Mouse (Mus musculus): ENCODE measurements around the gene Npm3. TPM values are rescaled to one million over a fixed set of nuclear protein-coding genes. Genes with fewer than 3 reads are reported as not detected.

Npm3 gene
- polyA plus RNA-seq (2012), result 1.3 TPM in 2 replicates

DNA sequence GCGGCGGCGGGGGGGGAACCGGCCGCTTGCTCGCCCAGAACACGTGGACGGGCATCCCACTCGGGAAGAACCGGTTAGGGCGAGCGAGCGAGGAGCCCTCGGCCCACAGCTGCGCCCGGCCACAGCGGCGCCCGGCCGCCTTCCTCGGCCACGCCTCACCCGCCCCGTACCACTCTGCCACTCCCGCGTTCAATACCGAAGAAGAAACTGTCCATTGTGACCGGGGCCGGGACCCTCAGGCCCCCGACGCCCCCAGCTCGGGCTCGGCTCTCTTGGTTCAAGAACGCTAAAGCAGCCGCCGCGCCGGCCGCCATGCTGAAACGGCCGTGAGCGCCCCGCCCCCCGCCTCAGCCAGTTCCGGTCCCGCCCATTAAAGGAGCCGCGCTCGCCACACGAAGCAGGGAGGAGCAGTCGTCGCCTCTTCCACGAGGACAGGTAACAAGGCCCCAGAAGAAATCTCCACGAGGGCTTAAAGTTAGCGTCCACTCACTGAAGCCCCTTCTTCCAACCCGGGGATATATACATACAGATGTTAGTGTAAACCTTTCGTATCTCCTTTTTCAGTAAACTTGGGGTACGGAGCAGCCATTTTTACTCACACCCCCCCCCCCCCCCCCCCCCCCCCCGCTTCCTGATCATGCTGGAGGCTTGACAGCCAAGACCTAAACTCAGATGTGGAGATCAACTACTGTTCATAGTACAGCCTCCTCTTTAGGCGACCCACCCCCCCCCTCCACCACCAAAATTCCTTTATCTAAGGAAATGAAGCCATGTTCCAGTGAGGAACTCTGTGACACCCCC is at the start of gene Npm3:
TSS of gene Npm3 (minus strand) at position 349 of the 801 bp plus-strand sequence.
- Histone ChIP-seq H3K27me3 (ENCODE audit: control insufficient read depth) (peaks cover 22% of the 10 kb centered on the region), H3K4me1 (ENCODE audit: control insufficient read depth) (peaks cover 38% of the 10 kb centered on the region), H3K4me3 (replicated peaks) (peak within 1 kb of the TSS; percentile 95), H3K9me3 (ENCODE audit: control insufficient read depth, low read length) (peaks cover 8% of the 10 kb centered on the region; the same call in 1 of the 2 replicates), H3K36me3 (ENCODE audit: control insufficient read depth) (peaks cover 58% of the 10 kb centered on the region)
- TF ChIP-seq GATA1 (IDR thresholded peaks at IDR 0.05; ENCODE audit: low read length), result no peak
- no peak for TF ChIP-seq TAL1 (IDR thresholded peaks at IDR 0.05; ENCODE audit: low read length)

DNA sequence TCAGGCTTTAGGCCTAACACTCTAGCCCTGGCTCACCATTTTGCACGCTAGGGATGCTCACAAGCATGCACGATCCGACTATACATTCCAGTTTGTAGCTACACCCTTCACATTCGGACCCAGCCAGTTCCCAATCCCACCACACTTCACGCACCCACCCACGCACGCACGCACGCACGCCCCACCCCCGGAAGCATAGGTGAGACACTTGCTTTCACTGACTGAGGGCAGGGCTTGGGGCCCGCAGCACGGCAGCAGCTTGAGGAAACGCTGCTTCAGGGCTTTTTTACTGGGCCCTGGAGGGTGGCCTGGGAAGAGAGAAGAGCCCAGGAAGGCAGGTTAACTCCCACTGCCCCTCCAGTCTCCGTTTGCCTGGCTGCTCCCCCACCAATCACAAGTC is 47.5 kb upstream of the Npm3 start:
- H3K4me1 ChIP-seq (ENCODE audit: control insufficient read depth), result peaks cover 22% of the 10 kb centered on the region
- peaks cover 7% of the 10 kb centered on the region for H3K9me3 ChIP-seq (ENCODE audit: control insufficient read depth, low read length)
- no peak for TF ChIP-seq TAL1 (IDR thresholded peaks at IDR 0.05; ENCODE audit: low read length)
- no peak for TF ChIP-seq GATA1 (IDR thresholded peaks at IDR 0.05; ENCODE audit: low read length)
- no peaks in the 10 kb centered on the region for H3K27me3 ChIP-seq (ENCODE audit: control insufficient read depth)
- H3K36me3 ChIP-seq (ENCODE audit: control insufficient read depth), result no peaks in the 10 kb centered on the region
- H3K4me3 ChIP-seq (replicated peaks), result no peak overlapping the region

DNA sequence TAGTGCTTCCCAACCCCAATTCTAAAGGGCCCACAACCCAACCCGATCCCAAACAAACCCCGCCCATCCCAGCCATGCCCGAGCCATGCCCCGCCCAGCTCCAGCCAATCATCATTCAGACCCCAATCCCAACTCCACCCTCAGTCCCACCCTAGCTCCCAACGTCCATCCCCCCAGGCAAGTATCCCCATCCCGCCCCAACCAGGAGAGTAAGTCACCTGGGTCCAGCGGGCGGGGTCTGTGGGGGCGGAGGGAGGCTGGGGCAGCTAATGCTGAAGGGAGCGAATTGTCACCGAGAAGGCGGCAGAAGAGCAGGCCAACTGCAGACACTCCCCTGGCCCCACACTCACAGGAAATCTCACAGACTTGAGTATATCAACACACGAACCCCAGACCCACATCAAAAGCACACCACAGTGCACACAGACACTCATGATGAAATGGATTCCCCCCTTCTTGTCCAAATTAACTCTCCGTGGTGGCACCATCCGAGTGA is 46.7 kb upstream of the Npm3 start:
- TF ChIP-seq TAL1 (IDR thresholded peaks at IDR 0.05; ENCODE audit: low read length) (no peak), GATA1 (IDR thresholded peaks at IDR 0.05; ENCODE audit: low read length) (no peak)
- Histone ChIP-seq H3K4me1 (ENCODE audit: control insufficient read depth) (peaks cover 21% of the 10 kb centered on the region), H3K9me3 (ENCODE audit: control insufficient read depth, low read length) (peaks cover 7% of the 10 kb centered on the region), H3K4me3 (replicated peaks) (peak overlapping the region; percentile 16), H3K36me3 (ENCODE audit: control insufficient read depth) (no peaks in the 10 kb centered on the region), H3K27me3 (ENCODE audit: control insufficient read depth) (no peaks in the 10 kb centered on the region)

DNA sequence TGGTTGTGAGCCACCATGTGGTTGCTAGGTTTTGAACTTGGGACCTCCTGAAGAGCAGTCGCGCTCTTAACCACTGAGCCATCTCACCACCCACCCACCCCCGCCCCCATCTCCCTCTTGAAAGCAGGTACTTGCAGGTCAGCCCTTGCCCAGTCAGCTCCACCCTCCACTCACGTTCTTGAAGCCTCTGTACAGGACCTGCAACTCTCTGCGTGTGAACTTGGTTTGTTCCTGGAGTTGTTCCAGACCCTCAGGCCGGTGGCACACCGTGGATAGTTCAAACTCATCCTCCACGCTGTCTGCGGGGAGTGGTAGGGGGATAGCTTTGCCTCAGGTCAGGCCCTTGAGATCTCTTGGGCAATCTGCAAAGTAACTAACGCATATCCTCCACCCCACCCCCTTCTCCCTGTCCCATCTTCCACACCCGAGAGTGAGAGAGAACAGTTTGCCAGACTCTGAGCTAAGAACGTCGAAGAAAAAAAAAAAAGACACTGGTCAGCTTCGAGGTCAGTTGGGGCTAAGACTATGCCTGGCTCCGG is 46.1 kb upstream of the Npm3 start:
- no peaks in the 10 kb centered on the region for H3K27me3 ChIP-seq (ENCODE audit: control insufficient read depth)
- H3K36me3 ChIP-seq (ENCODE audit: control insufficient read depth), result no peaks in the 10 kb centered on the region; the same call in 1 of the 2 replicates
- TF ChIP-seq GATA1 (IDR thresholded peaks at IDR 0.05; ENCODE audit: low read length) (no peak), TAL1 (IDR thresholded peaks at IDR 0.05; ENCODE audit: low read length) (no peak)
- peaks cover 28% of the 10 kb centered on the region for H3K4me1 ChIP-seq (ENCODE audit: control insufficient read depth)
- no peak overlapping the region for H3K4me3 ChIP-seq (replicated peaks)
- H3K9me3 ChIP-seq (ENCODE audit: control insufficient read depth, low read length), result peaks cover 7% of the 10 kb centered on the region

DNA sequence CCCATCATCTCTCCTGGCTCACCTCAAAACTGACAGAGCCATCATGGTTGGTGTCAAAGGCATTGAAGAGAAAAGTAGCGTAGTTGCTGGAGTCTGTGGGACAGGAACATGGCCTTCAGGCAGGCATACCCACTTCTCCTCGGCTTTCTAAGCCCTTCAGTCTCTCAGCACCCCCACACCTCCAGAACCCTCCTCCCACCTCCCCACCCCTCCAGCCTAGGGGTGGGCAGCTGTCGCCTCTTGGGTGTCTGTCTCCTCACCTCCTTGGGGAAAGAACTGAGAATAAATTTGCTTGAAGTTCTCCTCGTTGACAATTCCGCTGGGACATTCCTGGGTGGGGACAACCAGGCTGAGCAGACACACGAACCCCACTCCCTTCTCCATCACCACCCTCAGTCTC is 45.3 kb upstream of the Npm3 start:
- Histone ChIP-seq H3K36me3 (ENCODE audit: control insufficient read depth) (no peaks in the 10 kb centered on the region; the same call in 1 of the 2 replicates), H3K9me3 (ENCODE audit: control insufficient read depth, low read length) (peaks cover 2% of the 10 kb centered on the region), H3K27me3 (ENCODE audit: control insufficient read depth) (no peaks in the 10 kb centered on the region), H3K4me1 (ENCODE audit: control insufficient read depth) (peaks cover 34% of the 10 kb centered on the region), H3K4me3 (replicated peaks) (no peak overlapping the region)
- TF ChIP-seq TAL1 (IDR thresholded peaks at IDR 0.05; ENCODE audit: low read length), result no peak
- TF ChIP-seq GATA1 (IDR thresholded peaks at IDR 0.05; ENCODE audit: low read length), result no peak

DNA sequence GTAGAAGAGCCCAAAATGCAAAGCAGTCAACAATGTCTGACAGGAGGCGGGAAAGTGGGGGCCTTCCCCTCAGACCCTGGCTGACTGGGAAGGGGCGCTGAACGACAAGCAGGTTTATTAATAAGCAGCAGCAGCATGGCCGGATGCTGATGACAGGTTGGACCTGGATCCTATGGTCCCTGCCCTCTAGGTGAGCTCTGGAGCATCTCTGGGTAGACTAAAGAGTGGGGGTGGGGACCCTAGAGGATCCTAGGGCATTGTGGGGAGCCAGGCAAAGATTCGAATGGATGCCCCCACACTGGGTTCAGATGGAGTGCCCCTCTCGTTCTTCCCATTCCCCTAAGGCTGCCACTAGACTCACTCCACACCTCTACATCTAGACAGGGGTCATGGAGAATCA is 43.0 kb upstream of the Npm3 start:
- no peaks in the 10 kb centered on the region for H3K9me3 ChIP-seq (ENCODE audit: control insufficient read depth, low read length)
- no peaks in the 10 kb centered on the region; the same call in 1 of the 2 replicates for H3K36me3 ChIP-seq (ENCODE audit: control insufficient read depth)
- no peaks in the 10 kb centered on the region for H3K27me3 ChIP-seq (ENCODE audit: control insufficient read depth)
- H3K4me3 ChIP-seq (replicated peaks), result no peak overlapping the region
- TF ChIP-seq TAL1 (IDR thresholded peaks at IDR 0.05; ENCODE audit: low read length) (no peak), GATA1 (IDR thresholded peaks at IDR 0.05; ENCODE audit: low read length) (no peak)
- peaks cover 44% of the 10 kb centered on the region for H3K4me1 ChIP-seq (ENCODE audit: control insufficient read depth)

DNA sequence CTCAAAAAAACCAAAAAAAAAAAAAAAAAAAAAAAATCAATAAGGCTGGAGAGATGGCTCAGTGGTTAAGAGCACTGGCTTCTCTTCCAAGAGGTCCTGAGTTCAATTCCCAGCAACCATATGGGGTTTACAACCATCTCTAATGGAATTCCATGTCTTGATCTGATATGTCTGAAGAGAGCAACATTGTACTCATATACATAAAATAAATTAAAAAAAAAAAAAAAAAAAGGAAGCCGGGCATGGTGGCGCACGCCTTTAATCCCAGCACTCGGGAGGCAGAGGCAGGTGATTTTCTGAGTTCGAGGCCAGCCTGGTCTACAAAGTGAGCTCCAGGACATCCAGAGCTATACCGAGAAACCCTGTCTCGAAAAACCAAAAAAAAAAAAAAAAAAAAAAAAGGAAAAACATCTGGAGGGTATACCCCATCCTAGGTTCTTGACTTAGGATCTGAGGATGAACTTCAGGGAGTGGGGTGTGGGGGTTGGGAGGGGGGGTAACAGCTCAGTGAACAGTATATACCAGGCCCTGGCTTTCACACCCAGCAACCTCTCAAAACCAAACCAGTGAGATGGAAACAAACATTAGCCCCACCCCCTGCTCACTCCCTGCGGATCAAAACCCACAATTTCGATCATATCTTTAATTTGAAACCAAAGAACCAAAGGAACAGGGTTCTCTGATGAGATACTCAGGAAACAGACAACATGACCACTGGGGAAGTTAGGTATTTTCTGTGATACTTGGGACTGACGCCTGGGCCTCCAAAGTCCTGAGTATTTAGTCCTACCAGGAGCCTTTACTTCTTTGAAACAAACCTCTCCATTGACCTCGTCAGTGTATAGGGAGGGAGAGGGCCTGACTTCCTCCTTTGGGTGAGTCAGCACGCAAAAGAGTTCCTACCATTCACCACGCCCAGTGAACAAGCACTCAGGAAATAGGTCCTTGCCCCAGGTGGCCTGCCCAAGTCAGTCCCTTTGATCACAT is 40.8 kb upstream of the Npm3 start:
- H3K4me3 ChIP-seq (replicated peaks), result peak overlapping the region; percentile 43
- TF ChIP-seq GATA1 (IDR thresholded peaks at IDR 0.05; ENCODE audit: low read length) (no peak), TAL1 (IDR thresholded peaks at IDR 0.05; ENCODE audit: low read length) (no peak)

DNA sequence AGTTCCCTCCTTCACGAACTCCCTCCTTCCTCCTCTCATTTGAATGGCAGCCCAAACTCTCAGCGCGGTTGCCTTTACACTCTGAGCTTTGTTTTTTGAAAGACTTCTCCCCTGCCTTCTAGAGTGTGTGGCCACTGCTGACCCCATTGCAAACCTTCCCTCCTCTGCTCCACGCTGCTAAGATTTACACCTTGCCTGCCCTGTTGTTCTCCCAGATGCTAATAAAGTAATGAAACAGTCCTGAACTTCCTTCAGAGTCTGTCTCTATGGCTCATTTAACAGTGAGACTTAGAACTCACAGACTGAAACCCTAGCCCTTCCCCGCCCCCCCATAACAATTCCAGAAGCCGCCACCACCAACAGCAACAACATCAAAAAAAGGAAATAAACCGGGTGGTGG is 40.0 kb upstream of the Npm3 start:
- H3K27me3 ChIP-seq (ENCODE audit: control insufficient read depth), result no peaks in the 10 kb centered on the region
- TF ChIP-seq GATA1 (IDR thresholded peaks at IDR 0.05; ENCODE audit: low read length) (no peak), TAL1 (IDR thresholded peaks at IDR 0.05; ENCODE audit: low read length) (no peak)
- H3K9me3 ChIP-seq (ENCODE audit: control insufficient read depth, low read length), result no peaks in the 10 kb centered on the region

More for the DNA sequence above, 40.8 kb upstream of the Npm3 start:
- Histone ChIP-seq H3K9me3 (ENCODE audit: control insufficient read depth, low read length) (no peaks in the 10 kb centered on the region), H3K36me3 (ENCODE audit: control insufficient read depth) (no peaks in the 10 kb centered on the region; the same call in 1 of the 2 replicates), H3K27me3 (ENCODE audit: control insufficient read depth) (no peaks in the 10 kb centered on the region), H3K4me1 (ENCODE audit: control insufficient read depth) (peaks cover 40% of the 10 kb centered on the region)

More for the DNA sequence above, 40.0 kb upstream of the Npm3 start:
- H3K4me1 ChIP-seq (ENCODE audit: control insufficient read depth), result peaks cover 42% of the 10 kb centered on the region
- H3K36me3 ChIP-seq (ENCODE audit: control insufficient read depth), result no peaks in the 10 kb centered on the region; the same call in 1 of the 2 replicates
- no peak overlapping the region for H3K4me3 ChIP-seq (replicated peaks)

All from erythroblast, embryonic 14.5 days (primary cell).